Mouse (Mus musculus) lung, adult 2 months (tissue): ENCODE measurements around the gene Tceanc.

Experiments used
- CTCF ChIP-seq: fragments of 200-500 bp; IDR thresholded peaks from 2 replicates; pipeline ENCODE4 v1.5.1; 2011; ENCODE audit warnings: mild to moderate bottlenecking, low read length, control low read depth; ENCODE audit not compliant: insufficient read depth
- POLR2A ChIP-seq: fragments of 200-500 bp; IDR thresholded peaks from 2 replicates; pipeline ENCODE4 v1.6.1; 2011; ENCODE audit warnings: low read depth, mild to moderate bottlenecking, control low read depth, low read length, borderline replicate concordance; ENCODE audit errors: extremely low read depth

DNA sequence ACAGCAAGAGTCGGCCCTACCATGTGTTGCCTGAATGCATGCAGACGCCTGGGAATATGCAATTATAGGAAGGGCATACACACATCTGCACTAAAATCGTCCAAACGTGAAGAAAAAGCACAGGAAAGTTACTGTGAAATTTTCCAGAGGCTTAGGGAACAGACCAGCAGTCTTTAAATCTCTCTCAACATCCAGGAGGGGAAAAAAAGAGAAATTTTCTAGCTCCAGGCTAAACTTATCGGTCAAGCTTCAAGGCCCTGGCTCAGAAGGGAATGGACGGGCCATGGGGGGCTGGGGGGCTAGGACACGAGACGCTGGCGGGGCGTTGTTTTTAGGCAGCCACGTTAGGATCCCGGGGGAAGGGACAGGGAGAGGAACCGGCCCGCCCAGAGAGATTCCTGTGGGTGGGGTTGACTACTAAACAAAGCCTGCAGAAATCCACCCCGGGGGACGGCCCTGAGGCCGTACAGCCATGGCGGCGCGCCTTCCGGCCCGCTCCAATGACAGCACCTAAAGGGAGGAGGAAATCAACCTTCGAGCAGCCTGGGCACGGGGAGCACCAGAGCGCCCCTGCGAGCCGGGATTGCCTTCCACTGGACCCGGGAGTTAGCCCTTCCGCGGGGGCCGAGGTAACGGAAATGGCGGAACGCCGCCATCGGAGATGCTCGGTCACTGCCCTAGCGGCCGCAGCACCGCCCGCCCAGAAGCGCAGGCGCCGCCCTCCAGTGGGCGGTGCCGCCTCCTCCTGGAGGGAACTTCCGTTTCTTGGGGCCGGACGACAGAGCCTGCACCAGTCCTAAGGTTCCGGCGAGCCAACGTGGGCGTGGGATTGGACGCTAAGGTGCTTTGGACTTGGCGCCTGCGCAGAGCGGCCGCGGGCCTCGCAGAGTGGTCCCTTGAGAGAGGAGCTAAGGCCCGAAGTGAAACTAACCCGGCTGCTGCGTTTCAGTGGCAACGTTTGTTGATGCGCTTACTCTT is 8.3 kb downstream of the Tceanc start:
- peak; percentile 59 for TF ChIP-seq POLR2A
- TF ChIP-seq CTCF, result no peak
